Mouse (Mus musculus): ENCODE data around the gene Gm17190.
"Not testable (repeated sequence)": the region's sequence is repeated elsewhere in the genome, so short reads cannot be mapped to it uniquely, and the experiment has no call there.

- TF ChIP-seq CTCF, EP300 (IDR thresholded peaks at IDR 0.05): not testable (repeated sequence)
Observed at GRCm38 (mm10) chr13:96081276-96081675, 578 bp upstream of the Gm17190 start, which contains the start of gene Gm20075.

Measured in lung, postnatal 0 days (tissue).